Mouse (Mus musculus): ENCODE measurements around the gene Prss32.
A peak's percentile ranks its signal among the peaks of the same experiment; 100 is the strongest.

Gene Prss32

GRCm38 (mm10) chr17:23843812-23844273 lies at the start of gene Prss32, which contains the start of gene Prss41:
Prss32 (plus strand) TSS chr17:23843855.
Prss41 (minus strand) TSS chr17:23844172.
- peak; percentile 70 for DNase-seq

- DNase-seq, result no peak
Observed at GRCm38 (mm10) chr17:23795323-23795722, 48.3 kb upstream of the Prss32 start.

GRCm38 (mm10) chr17:23797316-23797715 lies 46.3 kb upstream of the Prss32 start:
- no peak for DNase-seq

- DNase-seq, result no peak
Observed at GRCm38 (mm10) chr17:23801627-23802026, 42.0 kb upstream of the Prss32 start.

- DNase-seq, result peak; percentile 95
Observed at GRCm38 (mm10) chr17:23802746-23803365, 40.8 kb upstream of the Prss32 start.

- DNase-seq, result peak; percentile 77
Observed at GRCm38 (mm10) chr17:23803366-23804041, 40.2 kb upstream of the Prss32 start.

- DNase-seq, result no peak
Observed at GRCm38 (mm10) chr17:23804426-23805085, 39.1 kb upstream of the Prss32 start.

- no peak for DNase-seq
Observed at GRCm38 (mm10) chr17:23806867-23807266, 36.8 kb upstream of the Prss32 start.

- DNase-seq, result no peak
Observed at GRCm38 (mm10) chr17:23807918-23808317, 35.7 kb upstream of the Prss32 start.

GRCm38 (mm10) chr17:23815641-23816040 lies 28.0 kb upstream of the Prss32 start:
- DNase-seq, result no peak

GRCm38 (mm10) chr17:23818579-23818978 lies 25.1 kb upstream of the Prss32 start:
- no peak for DNase-seq

- no peak for DNase-seq
Observed at GRCm38 (mm10) chr17:23819235-23819634, 24.4 kb upstream of the Prss32 start.

GRCm38 (mm10) chr17:23820731-23821130 lies 22.9 kb upstream of the Prss32 start:
- no peak for DNase-seq

GRCm38 (mm10) chr17:23822094-23822493 lies 21.6 kb upstream of the Prss32 start:
- no peak for DNase-seq

- DNase-seq, result no peak
Observed at GRCm38 (mm10) chr17:23823018-23823417, 20.6 kb upstream of the Prss32 start.

GRCm38 (mm10) chr17:23823614-23824013 lies 20.0 kb upstream of the Prss32 start:
- no peak for DNase-seq

GRCm38 (mm10) chr17:23825591-23825990 lies 18.1 kb upstream of the Prss32 start:
- DNase-seq, result no peak

GRCm38 (mm10) chr17:23828271-23829001 lies 15.2 kb upstream of the Prss32 start:
- DNase-seq, result no peak

GRCm38 (mm10) chr17:23829064-23829619 lies 14.5 kb upstream of the Prss32 start, which contains the start of gene Elob:
Elob (minus strand) TSS chr17:23829136.
- peak; percentile 84 for DNase-seq

- DNase-seq, result no peak
Observed at GRCm38 (mm10) chr17:23831201-23831600, 12.5 kb upstream of the Prss32 start.

- DNase-seq, result no peak
Observed at GRCm38 (mm10) chr17:23836006-23836575, 7.6 kb upstream of the Prss32 start, which contains the start of gene Prss33. Prss33 (minus strand) TSS chr17:23836056.

GRCm38 (mm10) chr17:23841145-23841544 lies 2.5 kb upstream of the Prss32 start:
- DNase-seq, result peak; percentile 66

Measured in thymus, postnatal 25 days (tissue).